Mouse (Mus musculus) neural tube, embryonic 11.5 days (tissue): ENCODE data around the gene Prpf6. TPM values are rescaled to one million over a fixed set of nuclear protein-coding genes. Genes with fewer than 3 reads are reported as not detected.

Source experiments
- ATAC-seq: fragments of 200-750 bp; cut with Nextera tagmentation; 2 replicates; pipeline ENCODE4 v1.8.0; 2017; ENCODE audit warnings: moderate number of reproducible peaks, mild to moderate bottlenecking, moderate TSS enrichment, moderate library complexity; ENCODE audit not compliant: insufficient read depth, low FRiP score, low TSS enrichment
- DNase-seq: peaks from one replicate; pipeline ENCODE4 v3.0.0-alpha.2; 2015; ENCODE audit warnings: low spot score
- H3K27ac ChIP-seq: fragments of 300-500 bp; sonication (generic); 2 replicates; pipeline ENCODE4 v1.5.1; 2014; ENCODE audit warnings: low read depth, mild to moderate bottlenecking, low read length
- H3K27me3 ChIP-seq: fragments of 300-500 bp; sonication (generic); 2 replicates; pipeline ENCODE4 v1.6.1; 2014; ENCODE audit warnings: mild to moderate bottlenecking, low read length, mixed read lengths; ENCODE audit not compliant: control insufficient read depth, insufficient read depth
- H3K36me3 ChIP-seq: fragments of 300-500 bp; sonication (generic); 2 replicates; pipeline ENCODE4 v1.6.1; 2014; ENCODE audit warnings: mild to moderate bottlenecking, low read length, moderate library complexity, mixed read lengths; ENCODE audit not compliant: control insufficient read depth, insufficient read depth
- H3K4me1 ChIP-seq: fragments of 300-500 bp; sonication (generic); 2 replicates; pipeline ENCODE4 v1.6.1; 2014; ENCODE audit warnings: low read length, mixed read lengths; ENCODE audit not compliant: control insufficient read depth, insufficient read depth
- H3K4me2 ChIP-seq: fragments of 300-500 bp; sonication (generic); 2 replicates; pipeline ENCODE4 v1.6.1; 2014; ENCODE audit warnings: low read depth, mild to moderate bottlenecking, moderate library complexity
- H3K4me3 ChIP-seq: fragments of 300-500 bp; sonication (generic); 2 replicates; pipeline ENCODE4 v1.5.1; 2014; ENCODE audit warnings: low read depth, low read length
- H3K9ac ChIP-seq: fragments of 300-500 bp; sonication (generic); 2 replicates; pipeline ENCODE4 v1.6.1; 2014; ENCODE audit warnings: mild to moderate bottlenecking, low read length
- H3K9me3 ChIP-seq: fragments of 300-500 bp; sonication (generic); 2 replicates; pipeline ENCODE4 v1.6.1; 2016; ENCODE audit warnings: low read length; ENCODE audit not compliant: control insufficient read depth
- WGBS: fragments of 180-500 bp; shearing (Covaris S2); extraction: QIAGEN DNeasy Blood & Tissue Kit; methylation state at CpG from one replicate; pipeline ENCODE4 v1.1.7; 2014; 5-methylcytosine and 5-hydroxymethylcytosine counted together
- polyA plus RNA-seq: library from polyadenylated mRNA; unstranded; fragments of >200 nt; fragmentation: Nextera tagmentation; extraction: Ambion mirVana; gene quantifications from 2 replicates; pipeline ENCODE4 v1.2.1, GENCODE M21; 2014

The Prpf6 gene
- polyA plus RNA-seq, 1 experiment from 2014 or later = 85.1 TPM

- peaks cover 21% of the 10 kb centered on the region for H3K36me3 ChIP-seq
- WGBS = 92% methylated on average over 5 of the region's 5 CpGs
- H3K27me3 ChIP-seq = no peaks in the 10 kb centered on the region
- no peak for DNase-seq
- no peak overlapping the region for H3K4me3 ChIP-seq
- peaks cover 12% of the 10 kb centered on the region for H3K4me1 ChIP-seq
- no peak for ATAC-seq
- no peak overlapping the region for H3K9ac ChIP-seq
- no peak overlapping the region for H3K4me2 ChIP-seq
- H3K9me3 ChIP-seq = no peaks in the 10 kb centered on the region
- no peak overlapping the region for H3K27ac ChIP-seq
Measured at GRCm38 (mm10) chr2:181590471-181590870, 1.2 kb upstream of the Prpf6 start.

- H3K27me3 ChIP-seq = no peaks in the 10 kb centered on the region
- peaks cover 9% of the 10 kb centered on the region for H3K36me3 ChIP-seq
- peaks cover 13% of the 10 kb centered on the region for H3K4me1 ChIP-seq
- H3K4me2 ChIP-seq = peak within 1 kb of the TSS; percentile 79
- peak; percentile 82 for ATAC-seq
- peak within 1 kb of the TSS; percentile 83 for H3K9ac ChIP-seq
- WGBS = under 1% methylated on average over 64 of the region's 97 CpGs
- H3K4me3 ChIP-seq = peak within 1 kb of the TSS; percentile 91
- peak; percentile 82 for DNase-seq
- no peaks in the 10 kb centered on the region for H3K9me3 ChIP-seq
- H3K27ac ChIP-seq = peak within 1 kb of the TSS; percentile 45
Measured at GRCm38 (mm10) chr2:181592231-181593041, 768 bp downstream of the Prpf6 start, which contains the start of gene Zfp512b. Zfp512b (minus strand) TSS chr2:181592803.

- H3K9ac ChIP-seq = peak overlapping the region; percentile 83
- peak overlapping the region; percentile 91 for H3K4me3 ChIP-seq
- ATAC-seq (peak; percentile 17), DNase-seq (no peak)
- peaks cover 7% of the 10 kb centered on the region for H3K36me3 ChIP-seq
- H3K4me1 ChIP-seq = peaks cover 16% of the 10 kb centered on the region
- H3K27ac ChIP-seq = no peak overlapping the region
- H3K4me2 ChIP-seq = peak overlapping the region; percentile 79
- no peaks in the 10 kb centered on the region for H3K9me3 ChIP-seq
- no peaks in the 10 kb centered on the region for H3K27me3 ChIP-seq
- 6% methylated on average over 6 of the region's 6 CpGs for WGBS
Measured at GRCm38 (mm10) chr2:181593042-181593421, 1.4 kb downstream of the Prpf6 start.

GRCm38 (mm10) chr2:181593937-181594336, 2.3 kb downstream of the Prpf6 start:
- Histone ChIP-seq H3K27ac (no peak overlapping the region), H3K27me3 (no peaks in the 10 kb centered on the region), H3K9ac (no peak overlapping the region), H3K4me2 (no peak overlapping the region), H3K36me3 (peaks cover 4% of the 10 kb centered on the region), H3K4me3 (no peak overlapping the region), H3K4me1 (peaks cover 18% of the 10 kb centered on the region), H3K9me3 (no peaks in the 10 kb centered on the region)
- no peak for DNase-seq
- no peak for ATAC-seq

- Histone ChIP-seq H3K4me2 (no peak overlapping the region), H3K27ac (no peak overlapping the region), H3K9me3 (no peaks in the 10 kb centered on the region), H3K36me3 (no peaks in the 10 kb centered on the region; the same call in 1 of the 2 replicates), H3K27me3 (no peaks in the 10 kb centered on the region), H3K9ac (no peak overlapping the region), H3K4me3 (no peak overlapping the region), H3K4me1 (peaks cover 18% of the 10 kb centered on the region)
- DNase-seq = peak; percentile 17
- ATAC-seq = no peak
- WGBS = 79% methylated on average over 4 of the region's 4 CpGs
Measured at GRCm38 (mm10) chr2:181594946-181595696, 3.5 kb downstream of the Prpf6 start.

GRCm38 (mm10) chr2:181596221-181596960, 4.7 kb downstream of the Prpf6 start:
- Histone ChIP-seq H3K27me3 (no peaks in the 10 kb centered on the region), H3K4me1 (peaks cover 16% of the 10 kb centered on the region), H3K9ac (no peak overlapping the region), H3K4me2 (no peak overlapping the region), H3K36me3 (no peaks in the 10 kb centered on the region; the same call in 1 of the 2 replicates), H3K4me3 (no peak overlapping the region), H3K9me3 (no peaks in the 10 kb centered on the region), H3K27ac (no peak overlapping the region)
- WGBS = 57% methylated on average over 6 of the region's 6 CpGs
- no peak for DNase-seq
- ATAC-seq = no peak

- no peaks in the 10 kb centered on the region for H3K27me3 ChIP-seq
- ATAC-seq (no peak), DNase-seq (no peak)
- no peaks in the 10 kb centered on the region for H3K9me3 ChIP-seq
- no peak overlapping the region for H3K27ac ChIP-seq
- H3K4me1 ChIP-seq = peaks cover 19% of the 10 kb centered on the region
- no peak overlapping the region for H3K4me3 ChIP-seq
- H3K9ac ChIP-seq = no peak overlapping the region
- no peak overlapping the region for H3K4me2 ChIP-seq
- WGBS = 76% methylated on average over 7 of the region's 7 CpGs
- no peaks in the 10 kb centered on the region; the same call in 1 of the 2 replicates for H3K36me3 ChIP-seq
Measured at GRCm38 (mm10) chr2:181597378-181598061, 5.9 kb downstream of the Prpf6 start.
